Mouse (Mus musculus) limb, embryonic 15.5 days (tissue): Measurements from ENCODE around the gene Arntl. TPM values are rescaled to one million over a fixed set of nuclear protein-coding genes. Genes with fewer than 3 reads are reported as not detected.

Source experiments
- ATAC-seq: fragments of 200-750 bp; cut with Nextera tagmentation; 2 replicates; pipeline ENCODE4 v1.8.0; 2017; ENCODE audit warnings: low read depth, moderate TSS enrichment; ENCODE audit not compliant: insufficient number of reproducible peaks, low FRiP score, low TSS enrichment
- H3K27ac ChIP-seq: fragments of 300-500 bp; sonication (generic); 2 replicates; pipeline ENCODE4 v1.5.1; 2015; ENCODE audit warnings: moderate library complexity, mild to moderate bottlenecking, inconsistent platforms
- H3K27me3 ChIP-seq: fragments of 300-500 bp; sonication (generic); 2 replicates; pipeline ENCODE4 v1.6.1; 2015; ENCODE audit warnings: inconsistent platforms
- H3K36me3 ChIP-seq: fragments of 300-500 bp; sonication (generic); 2 replicates; pipeline ENCODE4 v1.6.1; 2015; ENCODE audit warnings: inconsistent platforms
- H3K4me1 ChIP-seq: fragments of 300-500 bp; sonication (generic); 2 replicates; pipeline ENCODE4 v1.6.1; 2015; ENCODE audit warnings: inconsistent platforms
- H3K4me2 ChIP-seq: fragments of 300-500 bp; sonication (generic); 2 replicates; pipeline ENCODE4 v1.6.1; 2015; ENCODE audit warnings: mild to moderate bottlenecking, inconsistent platforms
- H3K4me3 ChIP-seq: fragments of 300-500 bp; sonication (generic); 2 replicates; pipeline ENCODE4 v1.5.1; 2015; ENCODE audit warnings: mild to moderate bottlenecking, inconsistent platforms
- H3K9ac ChIP-seq: fragments of 300-500 bp; sonication (generic); 2 replicates; pipeline ENCODE4 v1.6.1; 2015; ENCODE audit warnings: inconsistent platforms
- H3K9me3 ChIP-seq: fragments of 300-500 bp; sonication (generic); 2 replicates; pipeline ENCODE4 v1.6.1; 2016; ENCODE audit warnings: inconsistent platforms
- WGBS: fragments of 180-500 bp; shearing (Covaris S2); methylation state at CpG from one replicate; pipeline ENCODE4 v1.1.7; 2015; 5-methylcytosine and 5-hydroxymethylcytosine counted together
- polyA plus RNA-seq: library from polyadenylated mRNA; unstranded; fragments of >200 nt; fragmentation: Nextera tagmentation; extraction: Ambion mirVana; gene quantifications from 2 replicates; pipeline ENCODE4 v1.2.1, GENCODE M21; 2015

Arntl gene
- polyA plus RNA-seq, 1 experiment from 2014 or later, result 6.7 TPM

DNA sequence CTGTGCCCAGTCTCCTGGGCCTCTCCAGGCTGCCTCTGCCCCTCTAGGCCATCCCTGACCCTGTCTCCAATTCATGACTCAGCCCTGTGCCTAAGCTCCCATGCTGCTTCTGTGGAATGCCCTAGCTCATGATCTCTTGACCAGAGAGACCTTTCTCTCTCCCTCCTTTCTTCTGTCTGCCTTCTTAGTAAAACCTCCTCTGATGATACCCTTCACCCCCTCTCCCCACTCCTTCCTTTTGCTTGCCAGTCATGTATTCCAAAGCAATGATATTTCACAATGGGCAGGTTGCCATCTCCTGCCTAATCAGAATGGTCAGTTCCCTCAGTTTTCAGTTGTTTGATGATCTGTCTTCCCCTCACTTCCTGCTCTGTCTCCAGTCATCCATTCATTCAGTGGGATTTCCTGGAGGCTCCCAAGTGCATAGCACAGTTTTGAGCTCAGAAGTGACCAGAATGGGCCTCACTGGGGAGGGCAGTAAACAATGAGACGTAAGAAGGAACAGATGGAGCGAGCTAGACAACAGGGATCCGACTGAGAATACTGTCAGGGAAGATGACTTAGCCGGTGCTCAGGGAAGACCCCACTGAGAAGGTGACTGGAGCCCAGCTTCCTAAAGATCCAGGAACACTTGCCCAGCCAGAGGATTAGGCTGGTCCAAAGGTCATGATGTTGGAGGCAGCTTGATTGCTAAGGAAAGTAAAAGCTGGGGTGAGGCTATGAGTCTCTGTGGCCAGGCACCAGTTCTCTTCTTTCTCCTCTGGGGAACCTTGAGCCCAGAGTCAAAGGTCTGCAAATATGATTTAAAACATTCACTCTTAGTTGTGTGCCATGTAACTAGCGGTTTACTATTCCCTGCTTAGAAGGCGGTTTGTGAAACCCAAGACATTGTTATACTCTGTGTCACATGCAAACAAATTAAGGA lies 7.2 kb downstream of the Arntl start:
- H3K9ac ChIP-seq, result no peak overlapping the region
- WGBS, result 55% methylated on average over 6 of the region's 6 CpGs
- H3K27ac ChIP-seq, result no peak overlapping the region
- no peak overlapping the region for H3K4me2 ChIP-seq
- no peak for ATAC-seq
- H3K27me3 ChIP-seq, result peaks cover 30% of the 10 kb centered on the region
- H3K9me3 ChIP-seq, result no peaks in the 10 kb centered on the region
- no peaks in the 10 kb centered on the region for H3K36me3 ChIP-seq
- H3K4me1 ChIP-seq, result no peaks in the 10 kb centered on the region
- no peak overlapping the region for H3K4me3 ChIP-seq

GRCm38 (mm10) chr7:113216152-113216551 lies 8.9 kb downstream of the Arntl start:
- no peak overlapping the region for H3K27ac ChIP-seq
- no peak overlapping the region for H3K4me3 ChIP-seq
- H3K4me1 ChIP-seq, result no peaks in the 10 kb centered on the region
- no peak overlapping the region for H3K9ac ChIP-seq
- WGBS, result 57% methylated on average over 8 of the region's 8 CpGs
- no peaks in the 10 kb centered on the region for H3K36me3 ChIP-seq
- H3K27me3 ChIP-seq, result peaks cover 14% of the 10 kb centered on the region
- no peak overlapping the region for H3K4me2 ChIP-seq
- ATAC-seq, result no peak
- no peaks in the 10 kb centered on the region for H3K9me3 ChIP-seq

DNA sequence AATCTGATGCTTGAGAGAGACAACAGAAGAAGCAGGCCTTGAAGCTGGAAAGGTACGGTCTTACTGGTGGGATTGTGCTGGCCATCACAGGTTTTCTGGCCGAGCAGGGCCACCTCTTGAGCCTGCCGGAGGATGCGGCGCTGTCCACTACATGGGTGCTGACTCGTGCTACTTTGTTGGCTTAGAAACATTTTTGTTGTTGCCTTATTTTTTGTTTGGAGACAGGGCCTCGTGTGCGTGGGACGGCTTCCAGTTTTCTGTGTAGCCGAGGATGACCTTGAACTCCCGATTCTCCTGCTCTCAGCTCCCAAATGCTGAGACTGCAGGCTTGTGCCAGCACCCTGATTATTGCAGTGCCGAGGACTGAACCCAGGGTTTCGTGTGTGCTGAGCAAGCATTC lies 12.2 kb downstream of the Arntl start:
- Histone ChIP-seq H3K27ac (no peak overlapping the region), H3K4me1 (no peaks in the 10 kb centered on the region), H3K27me3 (0 out of 2 replicates have a peak, but pooled peaks cover 4% of the 10 kb centered on the region), H3K9me3 (no peaks in the 10 kb centered on the region), H3K36me3 (no peaks in the 10 kb centered on the region), H3K4me3 (no peak overlapping the region), H3K9ac (no peak overlapping the region), H3K4me2 (no peak overlapping the region)
- ATAC-seq, result no peak
- WGBS, result 59% methylated on average over 13 of the region's 13 CpGs

- Histone ChIP-seq H3K9ac (no peak overlapping the region), H3K27ac (no peak overlapping the region), H3K4me3 (no peak overlapping the region), H3K27me3 (no peaks in the 10 kb centered on the region), H3K9me3 (no peaks in the 10 kb centered on the region), H3K36me3 (no peaks in the 10 kb centered on the region), H3K4me1 (no peaks in the 10 kb centered on the region), H3K4me2 (no peak overlapping the region)
- no peak for ATAC-seq
- WGBS, result 89% methylated on average over 3 of the region's 3 CpGs
Measured at GRCm38 (mm10) chr7:113219864-113220263, 12.6 kb downstream of the Arntl start.

DNA sequence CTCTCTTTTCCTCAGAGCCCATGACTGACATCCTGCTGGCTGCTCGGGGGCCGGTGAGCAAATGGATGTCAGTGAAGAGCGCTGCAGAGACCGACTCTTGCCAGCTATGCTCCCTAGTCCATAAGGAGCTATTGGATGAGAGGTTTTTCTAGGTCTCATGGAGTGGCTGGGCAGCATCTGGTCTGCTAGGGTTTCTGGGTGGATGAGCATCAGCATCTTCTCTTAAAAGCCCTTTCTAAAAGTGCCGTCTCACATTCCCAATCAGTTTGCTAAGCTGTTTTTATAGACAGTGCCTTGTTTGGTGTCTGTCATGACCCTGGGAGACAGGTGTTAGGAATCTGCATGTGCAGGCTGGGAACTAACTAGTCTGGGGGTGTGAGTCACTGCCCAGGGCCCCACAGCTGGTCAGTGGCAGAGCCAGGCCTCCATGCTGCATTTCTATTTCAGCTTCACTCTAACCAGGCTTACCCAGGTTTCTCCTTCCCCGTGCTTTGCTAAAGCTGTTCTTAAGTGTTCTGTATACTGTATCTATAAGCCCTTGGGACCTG lies 13.5 kb downstream of the Arntl start:
- WGBS, result 75% methylated on average over 6 of the region's 6 CpGs
- H3K27me3 ChIP-seq, result no peaks in the 10 kb centered on the region
- ATAC-seq, result no peak

DNA sequence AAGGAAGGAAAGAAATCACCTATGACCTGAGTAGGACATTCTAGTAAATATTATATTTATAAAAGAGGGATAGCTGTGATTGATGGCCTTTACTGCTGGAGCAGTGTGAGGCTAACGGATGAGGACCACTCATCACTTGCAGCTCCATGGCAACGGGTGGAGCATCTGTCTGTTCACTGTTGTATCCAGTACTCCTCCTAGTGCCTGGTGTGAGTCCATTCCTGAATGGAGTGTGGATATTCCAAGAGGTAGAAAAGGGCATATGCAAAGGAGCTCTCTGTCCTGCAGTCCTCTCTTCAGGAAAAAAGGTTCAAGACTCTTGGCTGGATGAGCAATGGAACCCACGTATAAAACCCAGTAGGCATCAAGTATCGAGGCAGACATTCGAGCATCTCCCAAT lies 15.6 kb downstream of the Arntl start:
- Histone ChIP-seq H3K4me1 (no peaks in the 10 kb centered on the region), H3K4me3 (no peak overlapping the region), H3K9ac (no peak overlapping the region), H3K4me2 (no peak overlapping the region), H3K27me3 (no peaks in the 10 kb centered on the region), H3K9me3 (no peaks in the 10 kb centered on the region), H3K36me3 (no peaks in the 10 kb centered on the region), H3K27ac (no peak overlapping the region)
- no peak for ATAC-seq
- 87% methylated on average over 5 of the region's 5 CpGs for WGBS

More for the DNA sequence above, 13.5 kb downstream of the Arntl start:
- no peaks in the 10 kb centered on the region for H3K36me3 ChIP-seq
- no peaks in the 10 kb centered on the region for H3K9me3 ChIP-seq
- H3K4me2 ChIP-seq, result no peak overlapping the region
- H3K9ac ChIP-seq, result no peak overlapping the region
- no peaks in the 10 kb centered on the region for H3K4me1 ChIP-seq
- H3K27ac ChIP-seq, result no peak overlapping the region
- no peak overlapping the region for H3K4me3 ChIP-seq

DNA sequence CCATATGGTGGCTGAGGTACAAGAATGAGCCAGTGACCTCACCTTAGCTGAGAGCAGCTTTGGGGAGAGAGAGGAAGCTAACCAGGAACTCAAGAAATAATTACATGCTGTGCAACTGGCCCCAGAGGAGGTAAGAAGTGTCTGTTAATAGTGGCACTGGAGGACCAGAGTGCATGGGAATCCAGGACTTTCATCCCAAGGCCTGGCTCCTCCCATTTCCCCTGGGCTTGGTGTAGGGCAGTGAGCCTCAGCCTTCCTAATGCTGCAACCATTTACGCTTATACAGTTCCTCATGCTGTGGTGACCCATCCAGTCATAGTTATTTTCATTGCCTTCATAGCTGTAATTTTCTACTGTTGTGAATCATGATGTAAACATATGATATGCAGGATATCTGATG lies 17.4 kb downstream of the Arntl start:
- no peak overlapping the region for H3K27ac ChIP-seq
- H3K4me2 ChIP-seq, result no peak overlapping the region
- no peaks in the 10 kb centered on the region for H3K4me1 ChIP-seq
- ATAC-seq, result no peak
- no peaks in the 10 kb centered on the region for H3K9me3 ChIP-seq
- H3K27me3 ChIP-seq, result no peaks in the 10 kb centered on the region
- H3K9ac ChIP-seq, result no peak overlapping the region
- H3K4me3 ChIP-seq, result no peak overlapping the region
- H3K36me3 ChIP-seq, result no peaks in the 10 kb centered on the region
- WGBS, result 90% methylated on average over 1 of the region's 1 CpGs

GRCm38 (mm10) chr7:113228498-113228897 lies 21.2 kb downstream of the Arntl start:
- Histone ChIP-seq H3K9me3 (no peaks in the 10 kb centered on the region), H3K27me3 (no peaks in the 10 kb centered on the region), H3K4me3 (no peak overlapping the region), H3K36me3 (no peaks in the 10 kb centered on the region), H3K27ac (no peak overlapping the region), H3K4me2 (no peak overlapping the region), H3K9ac (no peak overlapping the region), H3K4me1 (no peaks in the 10 kb centered on the region)
- no peak for ATAC-seq
- WGBS, result 61% methylated on average over 6 of the region's 6 CpGs

DNA sequence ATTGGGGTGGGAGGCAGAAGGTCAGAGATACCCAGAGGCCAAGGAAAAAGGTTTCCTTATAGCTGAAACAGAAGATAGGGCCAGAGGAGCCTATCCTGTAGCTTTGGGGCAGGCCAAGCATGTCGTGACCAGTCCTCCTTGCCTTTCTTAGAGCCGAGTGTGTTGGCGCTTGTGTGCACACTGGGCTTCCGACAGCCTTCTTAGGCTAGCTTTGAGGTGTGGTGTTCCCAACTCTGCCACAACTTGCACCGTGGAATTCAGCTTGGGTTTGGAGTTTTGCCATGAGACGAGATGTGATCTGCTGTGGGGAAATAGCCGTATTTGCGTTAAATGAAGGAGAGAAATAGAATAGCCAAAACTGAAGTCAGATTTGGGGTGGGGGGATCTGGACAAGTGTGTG lies 28.9 kb downstream of the Arntl start:
- Histone ChIP-seq H3K4me1 (no peaks in the 10 kb centered on the region), H3K4me3 (no peak overlapping the region), H3K27ac (no peak overlapping the region), H3K36me3 (no peaks in the 10 kb centered on the region), H3K9me3 (no peaks in the 10 kb centered on the region), H3K27me3 (no peaks in the 10 kb centered on the region), H3K9ac (no peak overlapping the region), H3K4me2 (no peak overlapping the region)
- ATAC-seq, result no peak
- WGBS, result 73% methylated on average over 8 of the region's 8 CpGs

GRCm38 (mm10) chr7:113238365-113238764 lies 31.1 kb downstream of the Arntl start:
- no peak for ATAC-seq
- H3K36me3 ChIP-seq, result no peaks in the 10 kb centered on the region
- 77% methylated on average over 6 of the region's 6 CpGs for WGBS
- no peak overlapping the region for H3K4me2 ChIP-seq
- H3K27ac ChIP-seq, result no peak overlapping the region
- H3K9ac ChIP-seq, result no peak overlapping the region
- no peaks in the 10 kb centered on the region for H3K27me3 ChIP-seq
- no peaks in the 10 kb centered on the region for H3K9me3 ChIP-seq
- peaks cover 12% of the 10 kb centered on the region for H3K4me1 ChIP-seq
- no peak overlapping the region for H3K4me3 ChIP-seq

- H3K4me3 ChIP-seq, result no peak overlapping the region
- H3K36me3 ChIP-seq, result no peaks in the 10 kb centered on the region
- no peak overlapping the region for H3K27ac ChIP-seq
- ATAC-seq, result no peak
- peaks cover 12% of the 10 kb centered on the region for H3K4me1 ChIP-seq
- H3K27me3 ChIP-seq, result no peaks in the 10 kb centered on the region
- WGBS, result 70% methylated on average over 4 of the region's 4 CpGs
- no peak overlapping the region for H3K9ac ChIP-seq
- no peaks in the 10 kb centered on the region for H3K9me3 ChIP-seq
- no peak overlapping the region for H3K4me2 ChIP-seq
Measured at GRCm38 (mm10) chr7:113239448-113240130, 32.3 kb downstream of the Arntl start.

DNA sequence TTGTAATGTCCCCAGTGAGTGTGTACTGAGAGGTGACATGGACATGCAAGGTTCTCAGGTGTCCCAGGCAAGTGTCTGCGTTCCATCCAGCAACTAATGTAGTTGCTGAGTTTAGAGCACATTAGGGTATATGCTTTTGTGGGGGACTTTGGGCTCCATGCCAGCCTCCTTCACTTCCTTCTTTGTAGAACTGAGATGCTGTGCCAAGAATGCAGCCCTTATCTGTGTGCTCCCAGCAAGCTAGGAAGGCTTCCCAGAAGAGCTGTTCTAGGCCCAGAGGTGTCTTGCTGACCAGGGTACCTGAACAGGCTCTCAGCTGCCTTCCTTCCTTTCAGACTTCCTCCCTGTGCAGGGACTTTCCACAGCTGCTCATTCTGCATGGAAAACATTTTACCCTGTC lies 33.2 kb downstream of the Arntl start:
- Histone ChIP-seq H3K27me3 (no peaks in the 10 kb centered on the region), H3K36me3 (no peaks in the 10 kb centered on the region), H3K4me1 (peaks cover 12% of the 10 kb centered on the region), H3K4me2 (no peak overlapping the region), H3K9me3 (no peaks in the 10 kb centered on the region), H3K4me3 (no peak overlapping the region), H3K9ac (no peak overlapping the region), H3K27ac (no peak overlapping the region)
- 77% methylated on average over 1 of the region's 1 CpGs for WGBS
- ATAC-seq, result no peak
